Mouse (Mus musculus): ENCODE data around the gene Gm21883.
"Not testable (repeated sequence)": the region's sequence is repeated elsewhere in the genome, so short reads cannot be mapped to it uniquely, and the experiment has no call there.

Gm21883 gene

GRCm38 (mm10) chrX:31574183-31574582, at the start of gene Gm21883:
TSS of gene Gm21883 (minus strand) at chrX:31574283.
- DNase-seq (ENCODE audit: low spot score), result not testable (repeated sequence)

- DNase-seq (ENCODE audit: low spot score), result not testable (repeated sequence)
Measured at GRCm38 (mm10) chrX:31618820-31619219, 44.7 kb upstream of the Gm21883 start, which contains the start of gene Spin2e. TSS of gene Spin2e (minus strand) at chrX:31618920.
